Mouse (Mus musculus) retina, postnatal 1 day (tissue): ENCODE measurements around the gene Gm3415.

Experiments
- DNase-seq: peaks from one replicate; pipeline ENCODE4 v3.0.0-alpha.2; 2012

Gene Gm3415

GRCm38 (mm10) chr5:146599970-146600369, 44.0 kb downstream of the Gm3415 start:
- no peak for DNase-seq

- no peak for DNase-seq
Measured at GRCm38 (mm10) chr5:146606221-146606620, 50.3 kb downstream of the Gm3415 start.

- no peak for DNase-seq
Measured at GRCm38 (mm10) chr5:146606895-146607294, 51.0 kb downstream of the Gm3415 start.

- no peak for DNase-seq
Measured at GRCm38 (mm10) chr5:146607816-146608215, 51.9 kb downstream of the Gm3415 start.
